Mouse (Mus musculus): ENCODE measurements around the gene Dgkh.

- TF ChIP-seq CTCF (IDR thresholded peaks at IDR 0.05; ENCODE audit: control insufficient read depth, insufficient read depth, insufficient read length) (no peak), MAX (IDR thresholded peaks at IDR 0.05) (no peak)
Observed at GRCm38 (mm10) chr14:78538572-78539320, 193.8 kb downstream of the Dgkh start.
